Mouse (Mus musculus) forebrain, embryonic 14.5 days (tissue): ENCODE results near the gene Gabra2. TPM values are rescaled to one million over a fixed set of nuclear protein-coding genes. Genes with fewer than 3 reads are reported as not detected.

Source experiments
- ATAC-seq: fragments of 200-750 bp; cut with Nextera tagmentation; 2 replicates; pipeline ENCODE4 v1.8.0; 2017; ENCODE audit warnings: mild to moderate bottlenecking, moderate library complexity
- DNase-seq: peaks from one replicate; pipeline ENCODE4 v3.0.0-alpha.2; 2015; ENCODE audit warnings: low spot score
- H3K27ac ChIP-seq: fragments of 300-500 bp; sonication (generic); 2 replicates; pipeline ENCODE4 v1.5.1; 2014; ENCODE audit warnings: low read depth, mild to moderate bottlenecking, control low read depth, low read length, moderate library complexity
- H3K27me3 ChIP-seq: fragments of 300-500 bp; sonication (generic); replicated peaks from 2 replicates; pipeline ENCODE4 v1.6.1; 2014; ENCODE audit warnings: low read length, control low read depth, mixed read lengths; ENCODE audit not compliant: control insufficient read depth, insufficient read depth
- H3K36me3 ChIP-seq: fragments of 300-500 bp; sonication (generic); 2 replicates; pipeline ENCODE4 v1.6.1; 2014; ENCODE audit warnings: low read length, control low read depth; ENCODE audit not compliant: control insufficient read depth, insufficient read depth
- H3K4me1 ChIP-seq: fragments of 300-500 bp; sonication (generic); 2 replicates; pipeline ENCODE4 v1.6.1; 2014; ENCODE audit warnings: antibody characterized with exemption, low read length, control low read depth; ENCODE audit not compliant: control insufficient read depth, insufficient read depth
- H3K4me2 ChIP-seq: fragments of 300-500 bp; sonication (generic); 2 replicates; pipeline ENCODE4 v1.6.1; 2014; ENCODE audit warnings: mild to moderate bottlenecking, control low read depth, low read length
- H3K4me3 ChIP-seq: fragments of 300-500 bp; sonication (generic); 2 replicates; pipeline ENCODE4 v1.5.1; 2014; ENCODE audit warnings: low read depth, low read length, control low read depth
- H3K9ac ChIP-seq: fragments of 300-500 bp; sonication (generic); 2 replicates; pipeline ENCODE4 v1.6.1; 2014; ENCODE audit warnings: mild to moderate bottlenecking, low read length, control low read depth, moderate library complexity
- H3K9me3 ChIP-seq: fragments of 300-500 bp; sonication (generic); replicated peaks from 2 replicates; pipeline ENCODE4 v1.6.1; 2016; ENCODE audit warnings: low read length, control low read depth, mixed read lengths; ENCODE audit not compliant: control insufficient read depth
- WGBS: fragments of 180-500 bp; shearing (Covaris S2); extraction: QIAGEN DNeasy Blood & Tissue Kit; methylation state at CpG from one replicate; pipeline ENCODE4 v1.1.7; 2014; 5-methylcytosine and 5-hydroxymethylcytosine counted together
- polyA plus RNA-seq: library from polyadenylated mRNA; unstranded; fragments of >200 nt; fragmentation: Nextera tagmentation; extraction: Ambion mirVana; gene quantifications from 2 replicates; pipeline ENCODE4 v1.2.1, GENCODE M21; 2014

Gabra2 gene
- polyA plus RNA-seq, 1 experiment from 2014 or later, result 16.4 TPM

GRCm38 (mm10) chr5:71091926-71092325 is 3.7 kb downstream of the Gabra2 start:
- peak; percentile 60 for DNase-seq
- H3K27ac ChIP-seq, result no peak overlapping the region
- WGBS, result 70% methylated on average over 2 of the region's 2 CpGs

GRCm38 (mm10) chr5:71078861-71079260 is 16.8 kb downstream of the Gabra2 start:
- Histone ChIP-seq H3K4me3 (no peak overlapping the region), H3K9me3 (no peaks in the 10 kb centered on the region), H3K27ac (no peak overlapping the region), H3K4me1 (no peaks in the 10 kb centered on the region), H3K27me3 (no peaks in the 10 kb centered on the region), H3K9ac (no peak overlapping the region), H3K4me2 (no peak overlapping the region), H3K36me3 (no peaks in the 10 kb centered on the region)
- 86% methylated on average over 5 of the region's 5 CpGs for WGBS
- no peak for DNase-seq
- ATAC-seq, result no peak

More at GRCm38 (mm10) chr5:71091926-71092325, 3.7 kb downstream of the Gabra2 start:
- Histone ChIP-seq H3K4me1 (peaks cover 3% of the 10 kb centered on the region; the same call in 1 of the 2 replicates), H3K4me2 (no peak overlapping the region), H3K9me3 (no peaks in the 10 kb centered on the region), H3K4me3 (no peak overlapping the region), H3K36me3 (no peaks in the 10 kb centered on the region), H3K27me3 (no peaks in the 10 kb centered on the region), H3K9ac (no peak overlapping the region)
- no peak for ATAC-seq

DNA sequence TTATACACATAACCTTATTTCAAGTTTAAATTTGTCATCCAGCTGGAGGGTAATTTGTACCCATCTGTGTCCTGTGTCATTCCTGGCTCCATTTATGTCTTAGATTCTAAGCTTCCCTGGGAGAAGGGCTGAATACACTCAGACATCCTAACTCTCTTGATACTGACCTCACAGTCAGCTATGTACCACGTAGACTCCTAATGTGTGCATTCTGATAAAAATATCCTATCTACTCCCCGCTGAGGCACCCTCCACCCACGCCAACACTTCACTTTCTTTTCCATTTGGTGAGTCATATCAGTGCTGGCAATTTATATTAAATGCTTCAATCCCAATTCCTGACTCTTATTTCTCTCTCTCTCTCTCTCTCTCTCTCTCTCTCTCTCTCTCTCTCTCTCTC is 34.0 kb downstream of the Gabra2 start:
- Histone ChIP-seq H3K4me3 (no peak overlapping the region), H3K9ac (no peak overlapping the region), H3K4me2 (no peak overlapping the region), H3K36me3 (no peaks in the 10 kb centered on the region), H3K4me1 (no peaks in the 10 kb centered on the region), H3K9me3 (no peaks in the 10 kb centered on the region), H3K27me3 (no peaks in the 10 kb centered on the region), H3K27ac (no peak overlapping the region)
- DNase-seq (no peak), ATAC-seq (no peak)
- 75% methylated on average over 3 of the region's 3 CpGs for WGBS

- no peaks in the 10 kb centered on the region for H3K27me3 ChIP-seq
- no peak overlapping the region for H3K4me3 ChIP-seq
- no peaks in the 10 kb centered on the region for H3K36me3 ChIP-seq
- H3K9me3 ChIP-seq, result no peaks in the 10 kb centered on the region
- 38% methylated on average over 7 of the region's 7 CpGs for WGBS
- ATAC-seq, result peak; percentile 69
- DNase-seq, result peak; percentile 64
- no peak overlapping the region for H3K9ac ChIP-seq
- no peak overlapping the region for H3K4me2 ChIP-seq
- H3K4me1 ChIP-seq, result no peaks in the 10 kb centered on the region
- no peak overlapping the region; the same call in 1 of the 2 replicates for H3K27ac ChIP-seq
Measured at GRCm38 (mm10) chr5:71058047-71058446, 37.6 kb downstream of the Gabra2 start.

- ATAC-seq (no peak), DNase-seq (no peak)
- no peaks in the 10 kb centered on the region for H3K27me3 ChIP-seq
- no peak overlapping the region for H3K27ac ChIP-seq
- no peak overlapping the region for H3K4me3 ChIP-seq
- H3K9me3 ChIP-seq, result no peaks in the 10 kb centered on the region
- no peak overlapping the region for H3K4me2 ChIP-seq
- H3K36me3 ChIP-seq, result no peaks in the 10 kb centered on the region
- H3K9ac ChIP-seq, result no peak overlapping the region
- 76% methylated on average over 3 of the region's 3 CpGs for WGBS
- no peaks in the 10 kb centered on the region for H3K4me1 ChIP-seq
Measured at GRCm38 (mm10) chr5:71037352-71037751, 58.3 kb downstream of the Gabra2 start.

GRCm38 (mm10) chr5:71025956-71026355 is 69.7 kb downstream of the Gabra2 start:
- H3K27me3 ChIP-seq, result no peaks in the 10 kb centered on the region
- no peak overlapping the region for H3K4me2 ChIP-seq
- no peak for ATAC-seq
- no peak for DNase-seq
- no peak overlapping the region for H3K9ac ChIP-seq
- H3K27ac ChIP-seq, result no peak overlapping the region
- no peaks in the 10 kb centered on the region for H3K9me3 ChIP-seq
- no peaks in the 10 kb centered on the region for H3K4me1 ChIP-seq
- H3K4me3 ChIP-seq, result no peak overlapping the region
- 87% methylated on average over 4 of the region's 4 CpGs for WGBS
- no peaks in the 10 kb centered on the region for H3K36me3 ChIP-seq

- Histone ChIP-seq H3K9ac (no peak overlapping the region), H3K27ac (peak overlapping the region; percentile 39), H3K4me1 (peaks cover 4% of the 10 kb centered on the region; the same call in 1 of the 2 replicates), H3K27me3 (no peaks in the 10 kb centered on the region), H3K4me3 (no peak overlapping the region), H3K36me3 (no peaks in the 10 kb centered on the region), H3K4me2 (no peak overlapping the region), H3K9me3 (no peaks in the 10 kb centered on the region)
- peak; percentile 26; the same call in 1 of the 2 replicates for ATAC-seq
- DNase-seq, result no peak
- WGBS, result 79% methylated on average over 2 of the region's 2 CpGs
Measured at GRCm38 (mm10) chr5:71011751-71012150, 83.9 kb downstream of the Gabra2 start.

DNA sequence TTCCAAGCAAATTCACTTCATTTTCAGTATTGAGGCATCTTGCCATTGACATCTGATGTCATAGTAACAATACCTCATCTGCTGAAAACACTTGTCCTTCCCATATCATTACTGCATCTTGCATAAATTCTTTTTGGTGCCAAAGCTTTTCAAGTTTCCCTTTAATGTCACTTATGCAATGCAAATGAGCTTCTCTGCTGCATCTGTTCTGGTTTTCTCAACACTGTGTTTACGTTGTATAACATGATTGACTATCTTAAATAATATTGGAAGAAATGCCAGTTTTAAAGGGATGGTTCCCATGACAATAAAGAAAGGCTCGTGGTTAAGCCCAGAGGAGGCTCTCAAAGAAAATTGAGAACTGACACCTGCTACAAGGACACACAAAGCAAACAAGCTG is 84.4 kb downstream of the Gabra2 start:
- no peak overlapping the region for H3K9ac ChIP-seq
- H3K9me3 ChIP-seq, result no peaks in the 10 kb centered on the region
- DNase-seq, result peak; percentile 92
- no peak overlapping the region for H3K4me3 ChIP-seq
- H3K27ac ChIP-seq, result peak overlapping the region; percentile 39; the same call in 1 of the 2 replicates
- H3K36me3 ChIP-seq, result no peaks in the 10 kb centered on the region
- H3K4me1 ChIP-seq, result peaks cover 4% of the 10 kb centered on the region; the same call in 1 of the 2 replicates
- WGBS, result 16% methylated on average over 2 of the region's 2 CpGs
- no peak overlapping the region for H3K4me2 ChIP-seq
- ATAC-seq, result peak; percentile 91
- H3K27me3 ChIP-seq, result no peaks in the 10 kb centered on the region

GRCm38 (mm10) chr5:71010797-71011196 is 84.9 kb downstream of the Gabra2 start:
- Histone ChIP-seq H3K27me3 (no peaks in the 10 kb centered on the region), H3K36me3 (no peaks in the 10 kb centered on the region), H3K9ac (no peak overlapping the region), H3K27ac (peak overlapping the region; percentile 6; the same call in 1 of the 2 replicates), H3K4me1 (peaks cover 4% of the 10 kb centered on the region; the same call in 1 of the 2 replicates), H3K4me2 (no peak overlapping the region), H3K4me3 (no peak overlapping the region), H3K9me3 (no peaks in the 10 kb centered on the region)
- 39% methylated on average over 3 of the region's 3 CpGs for WGBS
- DNase-seq (peak; percentile 50), ATAC-seq (peak; percentile 56)
